Mouse (Mus musculus) testis, adult 2 months (tissue): Measurements from ENCODE around the gene Marc2. TPM values are rescaled to one million over a fixed set of nuclear protein-coding genes. Genes with fewer than 3 reads are reported as not detected.

Experiments
- H3K27ac ChIP-seq: fragments of 200-500 bp; 2 replicates; pipeline ENCODE4 v1.5.1; 2012; ENCODE audit warnings: low read depth, low read length; ENCODE audit not compliant: control insufficient read depth, insufficient read depth
- H3K27me3 ChIP-seq: fragments of 200-500 bp; 2 replicates; pipeline ENCODE4 v1.6.1; 2012; ENCODE audit warnings: mild to moderate bottlenecking, low read length, moderate library complexity; ENCODE audit not compliant: control insufficient read depth, insufficient read depth
- H3K36me3 ChIP-seq: fragments of 200-500 bp; 2 replicates; pipeline ENCODE4 v1.6.1; 2012; ENCODE audit warnings: mild to moderate bottlenecking, low read length; ENCODE audit not compliant: control insufficient read depth, insufficient read depth
- H3K4me1 ChIP-seq: fragments of 200-500 bp; 2 replicates; pipeline ENCODE4 v1.6.1; 2012; ENCODE audit warnings: low read length; ENCODE audit not compliant: control insufficient read depth, insufficient read depth
- H3K4me3 ChIP-seq: fragments of 200-500 bp; 2 replicates; pipeline ENCODE4 v1.5.1; 2012; ENCODE audit warnings: low read depth, mild to moderate bottlenecking, low read length, moderate library complexity, mixed read lengths; ENCODE audit not compliant: control insufficient read depth
- CTCF ChIP-seq: fragments of 200-500 bp; IDR thresholded peaks from 2 replicates; pipeline ENCODE4 v1.5.1; 2012; ENCODE audit warnings: low read depth, mild to moderate bottlenecking, inconsistent platforms, low read length, moderate library complexity; ENCODE audit not compliant: control insufficient read depth, insufficient read depth, insufficient replicate concordance
- POLR2A ChIP-seq: fragments of 200-500 bp; IDR thresholded peaks from 2 replicates; pipeline ENCODE4 v1.6.1; 2012; ENCODE audit warnings: low read depth, mild to moderate bottlenecking, inconsistent platforms, low read length, moderate library complexity; ENCODE audit not compliant: control insufficient read depth
- polyA plus RNA-seq: library from polyadenylated mRNA; depleted of rRNA; stranded (reverse); fragments of >200 nt; gene quantifications from 2 replicates; pipeline ENCODE4 v1.2.3, GENCODE M21; 2012

Gene Marc2
- polyA plus RNA-seq, 1 experiment: 36.5 TPM

- no peak overlapping the region for H3K4me3 ChIP-seq
- H3K4me1 ChIP-seq: peaks cover 4% of the 10 kb centered on the region
- H3K27ac ChIP-seq: no peak overlapping the region
- no peaks in the 10 kb centered on the region for H3K36me3 ChIP-seq
- no peaks in the 10 kb centered on the region for H3K27me3 ChIP-seq
- no peak for TF ChIP-seq POLR2A
- TF ChIP-seq CTCF: no peak
These were observed 64.1 kb downstream of the Marc2 start for GRCm38 (mm10) chr1:184782161-184782513.

- Histone ChIP-seq H3K4me3 (no peak overlapping the region), H3K4me1 (peaks cover 8% of the 10 kb centered on the region), H3K27me3 (no peaks in the 10 kb centered on the region), H3K36me3 (no peaks in the 10 kb centered on the region), H3K27ac (no peak overlapping the region)
- no peak for TF ChIP-seq POLR2A
- no peak for TF ChIP-seq CTCF
These were observed 64.7 kb downstream of the Marc2 start for GRCm38 (mm10) chr1:184781286-184782160.

- no peak overlapping the region for H3K27ac ChIP-seq
- TF ChIP-seq POLR2A (no peak), CTCF (no peak)
These were observed 68.1 kb downstream of the Marc2 start for GRCm38 (mm10) chr1:184778157-184778556.

GRCm38 (mm10) chr1:184777061-184777795, 69.0 kb downstream of the Marc2 start:
- H3K27me3 ChIP-seq: no peaks in the 10 kb centered on the region

More at GRCm38 (mm10) chr1:184778157-184778556, 68.1 kb downstream of the Marc2 start:
- Histone ChIP-seq H3K27me3 (no peaks in the 10 kb centered on the region), H3K4me1 (peaks cover 8% of the 10 kb centered on the region), H3K36me3 (no peaks in the 10 kb centered on the region), H3K4me3 (no peak overlapping the region)

GRCm38 (mm10) chr1:184775289-184775688, 71.0 kb downstream of the Marc2 start:
- Histone ChIP-seq H3K4me3 (no peak overlapping the region), H3K27me3 (no peaks in the 10 kb centered on the region), H3K4me1 (peaks cover 14% of the 10 kb centered on the region), H3K36me3 (no peaks in the 10 kb centered on the region), H3K27ac (no peak overlapping the region)
- TF ChIP-seq CTCF (no peak), POLR2A (no peak)

More at GRCm38 (mm10) chr1:184777061-184777795, 69.0 kb downstream of the Marc2 start:
- H3K36me3 ChIP-seq: no peaks in the 10 kb centered on the region
- peak; percentile 53 for TF ChIP-seq CTCF
- TF ChIP-seq POLR2A: peak; percentile 36; the same call in 1 of the 2 replicates
- no peak overlapping the region for H3K27ac ChIP-seq
- peak overlapping the region; percentile 66 for H3K4me3 ChIP-seq
- H3K4me1 ChIP-seq: peaks cover 8% of the 10 kb centered on the region

GRCm38 (mm10) chr1:184771891-184772249, 74.4 kb downstream of the Marc2 start:
- TF ChIP-seq POLR2A: no peak
- no peak for TF ChIP-seq CTCF
- no peak overlapping the region for H3K27ac ChIP-seq
- H3K4me3 ChIP-seq: peak overlapping the region; percentile 15

GRCm38 (mm10) chr1:184771202-184771890, 74.9 kb downstream of the Marc2 start:
- Histone ChIP-seq H3K27me3 (no peaks in the 10 kb centered on the region), H3K4me1 (peaks cover 6% of the 10 kb centered on the region), H3K27ac (no peak overlapping the region), H3K36me3 (no peaks in the 10 kb centered on the region), H3K4me3 (peak overlapping the region; percentile 60)
- TF ChIP-seq POLR2A: no peak
- peak; percentile 88 for TF ChIP-seq CTCF

More at GRCm38 (mm10) chr1:184771891-184772249, 74.4 kb downstream of the Marc2 start:
- H3K4me1 ChIP-seq: peaks cover 7% of the 10 kb centered on the region
- no peaks in the 10 kb centered on the region for H3K27me3 ChIP-seq
- H3K36me3 ChIP-seq: no peaks in the 10 kb centered on the region
